Mouse (Mus musculus): ENCODE data around the gene Lmln. TPM values are rescaled to one million over a fixed set of nuclear protein-coding genes. Genes with fewer than 3 reads are reported as not detected.
A peak's percentile ranks its signal among the peaks of the same experiment; 100 is the strongest.
"Not testable (repeated sequence)": the region's sequence is repeated elsewhere in the genome, so short reads cannot be mapped to it uniquely, and the experiment has no call there.

Lmln gene
- total RNA-seq, 1 experiment = 9.1 TPM

- H3K4me1 ChIP-seq (ENCODE audit: control insufficient read depth in 2 of 2, insufficient read depth in 2 of 2, low read length in 2 of 2, poor library complexity in 1 of 2) = peaks cover 0 to 2% of the 10 kb centered on the region in 2 experiments; a peak in 1 of 4 replicates
- in situ Hi-C loops (cut with MboI; ENCODE audit: low sequenced_read_pairs in 2 of 2, unreplicated experiment in 2 of 2) = no loop called here
- TF ChIP-seq ZNF384 (IDR thresholded peaks at IDR 0.05; ENCODE audit: low read depth, low read length) (no peak), MAFK (IDR thresholded peaks at IDR 0.05; ENCODE audit: insufficient read depth, low read depth, low read length) (no peak), CHD2 (IDR thresholded peaks at IDR 0.05; ENCODE audit: low read depth, low read length) (no peak), HCFC1 (IDR thresholded peaks at IDR 0.05; ENCODE audit: borderline replicate concordance, insufficient read depth, low read length) (no peak), ZC3H11A (IDR thresholded peaks at IDR 0.05; ENCODE audit: borderline replicate concordance, low read depth, low read length) (no peak)
Measured at GRCm38 (mm10) chr16:33056786-33057185, 5.5 kb upstream of the Lmln start.

DNA sequence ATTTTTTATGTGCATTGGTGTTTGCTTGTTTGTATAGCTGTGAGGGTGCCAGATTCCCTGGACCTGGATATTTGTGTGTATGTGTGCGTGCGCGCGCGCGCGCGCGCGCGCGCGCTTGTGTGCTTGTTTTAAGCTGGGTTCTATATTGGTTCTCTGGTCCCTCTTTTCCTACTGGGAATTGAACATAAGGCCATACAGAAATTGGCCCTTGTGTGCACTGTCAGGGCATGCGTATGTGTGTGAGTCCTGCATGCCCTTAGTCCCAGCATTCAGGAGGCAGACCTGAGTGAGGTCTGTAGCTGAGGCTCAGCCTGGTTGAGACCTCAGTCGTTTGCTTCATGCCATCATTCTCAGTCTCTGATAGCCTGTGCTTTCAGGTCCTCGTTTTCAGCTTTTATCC lies 4.3 kb upstream of the Lmln start:
- Histone ChIP-seq H3K9ac (ENCODE audit: insufficient read depth, low read depth, low read length, poor library complexity, severe bottlenecking) (peak overlapping the region; percentile 79), H3K4me1 (ENCODE audit: control insufficient read depth in 2 of 2, insufficient read depth in 2 of 2, low read length in 2 of 2, poor library complexity in 1 of 2) (peaks cover 0 to 2% of the 10 kb centered on the region in 2 experiments; a peak in 1 of 4 replicates), H3K4me3 (ENCODE audit: insufficient read depth in 1 of 2, low read depth in 1 of 2, low read length in 2 of 2, poor library complexity in 1 of 2, severe bottlenecking in 1 of 2) (peak overlapping the region; percentile 78 to 91), H3K9me3 (ENCODE audit: control insufficient read depth, insufficient read depth, low read depth, low read length) (no peaks in the 10 kb centered on the region), H3K27ac (ENCODE audit: insufficient read depth, low read depth, low read length, poor library complexity, severe bottlenecking) (peak overlapping the region; percentile 56; the same call in 1 of the 2 replicates), H3K36me3 (ENCODE audit: control insufficient read depth, insufficient read depth, low read length, poor library complexity, severe bottlenecking) (peaks cover 32% of the 10 kb centered on the region)
- DNase-seq (ENCODE audit: low read depth, low spot score) = no peak
- no peak for TF ChIP-seq HCFC1 (IDR thresholded peaks at IDR 0.05; ENCODE audit: borderline replicate concordance, insufficient read depth, low read length)
- no peak for TF ChIP-seq MAFK (IDR thresholded peaks at IDR 0.05; ENCODE audit: insufficient read depth, low read depth, low read length)
- TF ChIP-seq CHD2 (IDR thresholded peaks at IDR 0.05; ENCODE audit: low read depth, low read length) = no peak
- TF ChIP-seq ZNF384 (IDR thresholded peaks at IDR 0.05; ENCODE audit: low read depth, low read length) = no peak
- no peak for TF ChIP-seq ZC3H11A (IDR thresholded peaks at IDR 0.05; ENCODE audit: borderline replicate concordance, low read depth, low read length)
- in situ Hi-C loops (cut with MboI; ENCODE audit: low sequenced_read_pairs in 2 of 2, unreplicated experiment in 2 of 2) = no loop called here

More at GRCm38 (mm10) chr16:33056786-33057185, 5.5 kb upstream of the Lmln start:
- Histone ChIP-seq H3K4me3 (ENCODE audit: insufficient read depth in 1 of 2, low read depth in 1 of 2, low read length in 2 of 2, poor library complexity in 1 of 2, severe bottlenecking in 1 of 2) (peak overlapping the region; percentile 78 to 91), H3K27ac (ENCODE audit: insufficient read depth, low read depth, low read length, poor library complexity, severe bottlenecking) (peak overlapping the region; percentile 76), H3K9me3 (ENCODE audit: control insufficient read depth, insufficient read depth, low read depth, low read length) (no peaks in the 10 kb centered on the region), H3K36me3 (ENCODE audit: control insufficient read depth, insufficient read depth, low read length, poor library complexity, severe bottlenecking) (peaks cover 32% of the 10 kb centered on the region), H3K9ac (ENCODE audit: insufficient read depth, low read depth, low read length, poor library complexity, severe bottlenecking) (peak overlapping the region; percentile 99)
- DNase-seq (ENCODE audit: low read depth, low spot score) = no peak

- H3K27ac ChIP-seq (ENCODE audit: insufficient read depth, low read depth, low read length, poor library complexity, severe bottlenecking); in situ Hi-C loops (cut with MboI; ENCODE audit: low sequenced_read_pairs in 2 of 2, unreplicated experiment in 2 of 2); DNase-seq (ENCODE audit: low read depth, low spot score); H3K9me3 ChIP-seq (ENCODE audit: control insufficient read depth, insufficient read depth, low read depth, low read length); H3K4me1 ChIP-seq (ENCODE audit: control insufficient read depth in 2 of 2, insufficient read depth in 2 of 2, low read length in 2 of 2, poor library complexity in 1 of 2): not testable (repeated sequence)
- Histone ChIP-seq H3K4me3 (ENCODE audit: insufficient read depth in 1 of 2, low read depth in 1 of 2, low read length in 2 of 2, poor library complexity in 1 of 2, severe bottlenecking in 1 of 2) (peak overlapping the region; percentile 78 to 91), H3K36me3 (ENCODE audit: control insufficient read depth, insufficient read depth, low read length, poor library complexity, severe bottlenecking) (peaks cover 32% of the 10 kb centered on the region), H3K9ac (ENCODE audit: insufficient read depth, low read depth, low read length, poor library complexity, severe bottlenecking) (peak overlapping the region; percentile 29; the same call in 1 of the 2 replicates)
Measured at GRCm38 (mm10) chr16:33058656-33059055, 3.7 kb upstream of the Lmln start.

GRCm38 (mm10) chr16:33059471-33059870 lies 2.9 kb upstream of the Lmln start:
- H3K4me1 ChIP-seq (ENCODE audit: control insufficient read depth in 2 of 2, insufficient read depth in 2 of 2, low read length in 2 of 2, poor library complexity in 1 of 2) = peaks cover 0 to 6% of the 10 kb centered on the region in 2 experiments; a peak in 1 of 4 replicates
- H3K27ac ChIP-seq (ENCODE audit: insufficient read depth, low read depth, low read length, poor library complexity, severe bottlenecking) = no peak overlapping the region

GRCm38 (mm10) chr16:33060926-33061325 lies 1.4 kb upstream of the Lmln start:
- Histone ChIP-seq H3K36me3 (ENCODE audit: control insufficient read depth, insufficient read depth, low read length, poor library complexity, severe bottlenecking) (peaks cover 33% of the 10 kb centered on the region), H3K4me3 (ENCODE audit: insufficient read depth in 1 of 2, low read depth in 1 of 2, low read length in 2 of 2, poor library complexity in 1 of 2, severe bottlenecking in 1 of 2) (no peak overlapping the region), H3K9me3 (ENCODE audit: control insufficient read depth, insufficient read depth, low read depth, low read length) (no peaks in the 10 kb centered on the region), H3K9ac (ENCODE audit: insufficient read depth, low read depth, low read length, poor library complexity, severe bottlenecking) (no peak overlapping the region), H3K27ac (ENCODE audit: insufficient read depth, low read depth, low read length, poor library complexity, severe bottlenecking) (no peak overlapping the region; the same call in 1 of the 2 replicates), H3K4me1 (ENCODE audit: control insufficient read depth in 2 of 2, insufficient read depth in 2 of 2, low read length in 2 of 2, poor library complexity in 1 of 2) (peaks cover 0 to 6% of the 10 kb centered on the region in 2 experiments; a peak in 1 of 4 replicates)
- TF ChIP-seq MAFK (IDR thresholded peaks at IDR 0.05; ENCODE audit: insufficient read depth, low read depth, low read length) (no peak), CHD2 (IDR thresholded peaks at IDR 0.05; ENCODE audit: low read depth, low read length) (peak; percentile 3; the same call in 1 of the 2 replicates)
- DNase-seq (ENCODE audit: low read depth, low spot score) = no peak
- in situ Hi-C loops (cut with MboI; ENCODE audit: low sequenced_read_pairs in 2 of 2, unreplicated experiment in 2 of 2) = no loop called here

More at GRCm38 (mm10) chr16:33059471-33059870, 2.9 kb upstream of the Lmln start:
- Histone ChIP-seq H3K9ac (ENCODE audit: insufficient read depth, low read depth, low read length, poor library complexity, severe bottlenecking) (peak overlapping the region; percentile 29; the same call in 1 of the 2 replicates), H3K36me3 (ENCODE audit: control insufficient read depth, insufficient read depth, low read length, poor library complexity, severe bottlenecking) (peaks cover 32% of the 10 kb centered on the region), H3K4me3 (ENCODE audit: insufficient read depth in 1 of 2, low read depth in 1 of 2, low read length in 2 of 2, poor library complexity in 1 of 2, severe bottlenecking in 1 of 2) (peak overlapping the region in 1 of 2 experiments; percentile 91; a peak in 2 of 4 replicates), H3K9me3 (ENCODE audit: control insufficient read depth, insufficient read depth, low read depth, low read length) (no peaks in the 10 kb centered on the region)
- in situ Hi-C loops (cut with MboI; ENCODE audit: low sequenced_read_pairs in 2 of 2, unreplicated experiment in 2 of 2) = no loop called here
- no peak for DNase-seq (ENCODE audit: low read depth, low spot score)
- TF ChIP-seq MAFK (IDR thresholded peaks at IDR 0.05; ENCODE audit: insufficient read depth, low read depth, low read length) (no peak), ZNF384 (IDR thresholded peaks at IDR 0.05; ENCODE audit: low read depth, low read length) (no peak), CHD2 (IDR thresholded peaks at IDR 0.05; ENCODE audit: low read depth, low read length) (no peak), ZC3H11A (IDR thresholded peaks at IDR 0.05; ENCODE audit: borderline replicate concordance, low read depth, low read length) (no peak), HCFC1 (IDR thresholded peaks at IDR 0.05; ENCODE audit: borderline replicate concordance, insufficient read depth, low read length) (no peak)
